Mouse (Mus musculus) cerebellum, adult 9-11 months (tissue): ENCODE measurements around the gene Plch2.

ENCODE experiments used
- DNase-seq: peaks from one replicate; pipeline ENCODE4 v3.0.0; 2022

The Plch2 gene

DNA sequence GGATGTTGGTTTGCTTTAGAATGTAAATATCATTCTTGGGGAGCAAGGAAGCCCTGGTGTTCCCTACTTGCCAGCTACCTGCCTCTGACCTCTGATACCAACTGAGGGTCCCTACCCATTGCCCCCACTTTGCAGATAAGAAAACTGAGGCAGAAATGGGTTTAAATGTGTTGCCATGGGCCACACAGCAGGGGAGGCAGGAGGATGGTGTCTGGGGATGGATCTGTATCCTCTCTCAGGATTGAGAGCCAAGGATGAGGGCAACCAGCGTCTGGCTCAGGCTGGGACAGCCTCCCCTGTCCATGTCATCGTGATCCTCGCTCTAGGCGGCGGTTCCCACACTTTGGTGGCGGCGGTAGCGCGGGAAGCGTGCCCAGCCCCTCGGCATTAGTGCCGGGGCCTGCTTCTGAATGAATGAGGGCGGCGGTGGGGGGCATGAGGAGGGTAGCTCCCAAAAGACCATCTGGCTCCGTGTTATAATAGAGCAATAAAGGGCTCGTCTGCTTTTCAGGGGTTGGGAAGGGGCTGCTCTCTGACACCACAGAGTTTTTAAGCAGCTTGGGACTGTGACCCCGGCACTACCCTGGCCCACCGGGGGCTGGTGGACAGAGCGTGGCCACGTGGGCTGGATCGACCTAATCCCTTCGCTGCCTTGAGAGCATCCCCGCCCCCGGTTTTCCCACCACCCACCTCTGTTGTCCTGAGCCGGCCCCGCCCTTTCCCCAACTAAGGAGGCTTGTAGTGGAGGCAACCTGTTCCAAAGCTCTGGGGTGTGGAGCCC lies 103.9 kb downstream of the Plch2 start:
- no peak for DNase-seq

GRCm38 (mm10) chr4:154949589-154949982 lies 107.0 kb downstream of the Plch2 start:
- peak; percentile 34 for DNase-seq

GRCm38 (mm10) chr4:154948940-154949588 lies 107.5 kb downstream of the Plch2 start:
- no peak for DNase-seq

- DNase-seq, result peak; percentile 37
Observed at GRCm38 (mm10) chr4:154948066-154948939, 108.3 kb downstream of the Plch2 start.

- DNase-seq, result peak; percentile 77
Observed at GRCm38 (mm10) chr4:154946319-154946718, 110.3 kb downstream of the Plch2 start.

DNA sequence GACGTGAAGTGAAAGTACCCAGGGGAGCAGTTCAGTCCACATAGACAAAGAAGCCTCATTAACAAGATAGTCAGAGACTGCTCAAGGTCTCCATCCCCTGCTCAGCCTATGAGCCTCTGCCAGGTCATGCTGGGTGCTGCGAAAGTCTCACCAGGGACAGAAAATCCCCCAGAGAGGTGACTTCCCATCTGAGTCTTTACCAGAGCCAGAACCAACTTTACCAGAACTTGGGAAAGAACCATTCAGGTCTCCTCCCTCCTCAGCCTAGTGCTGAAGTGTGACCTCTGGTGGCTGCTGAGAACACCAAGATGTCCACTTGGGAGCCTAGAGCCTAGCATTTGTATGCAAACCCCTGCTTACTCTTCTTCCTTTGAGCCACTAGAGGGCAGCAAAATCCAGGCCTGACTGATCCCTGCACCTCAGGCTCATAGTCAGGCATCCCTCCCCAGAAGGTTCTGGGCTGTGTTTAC lies 112.4 kb downstream of the Plch2 start:
- peak; percentile 88 for DNase-seq

- DNase-seq, result peak; percentile 29
Observed at GRCm38 (mm10) chr4:154943323-154944039, 113.1 kb downstream of the Plch2 start.

GRCm38 (mm10) chr4:154942632-154943322 lies 113.8 kb downstream of the Plch2 start:
- DNase-seq, result no peak

GRCm38 (mm10) chr4:154941831-154942230 lies 114.8 kb downstream of the Plch2 start:
- no peak for DNase-seq

- no peak for DNase-seq
Observed at GRCm38 (mm10) chr4:154940156-154940555, 116.4 kb downstream of the Plch2 start.

DNA sequence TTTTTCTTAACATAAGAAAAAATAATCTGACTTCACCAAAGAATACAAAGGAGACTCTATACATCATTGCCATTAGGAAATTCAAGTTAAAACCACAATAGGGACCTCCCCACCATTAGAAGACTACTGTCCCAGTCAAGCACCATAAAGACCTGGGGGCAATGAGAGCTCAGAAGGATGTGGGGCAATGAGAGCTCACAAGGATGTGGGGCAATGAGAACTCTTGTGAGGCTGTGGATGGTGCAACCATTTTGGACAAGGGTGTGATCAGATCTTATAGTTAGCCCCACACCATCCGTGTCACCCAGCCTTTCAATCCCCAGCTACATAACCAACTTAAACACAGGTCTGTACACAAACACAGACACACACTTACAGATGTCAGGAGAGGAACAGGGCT lies 118.8 kb downstream of the Plch2 start:
- DNase-seq, result no peak

DNA sequence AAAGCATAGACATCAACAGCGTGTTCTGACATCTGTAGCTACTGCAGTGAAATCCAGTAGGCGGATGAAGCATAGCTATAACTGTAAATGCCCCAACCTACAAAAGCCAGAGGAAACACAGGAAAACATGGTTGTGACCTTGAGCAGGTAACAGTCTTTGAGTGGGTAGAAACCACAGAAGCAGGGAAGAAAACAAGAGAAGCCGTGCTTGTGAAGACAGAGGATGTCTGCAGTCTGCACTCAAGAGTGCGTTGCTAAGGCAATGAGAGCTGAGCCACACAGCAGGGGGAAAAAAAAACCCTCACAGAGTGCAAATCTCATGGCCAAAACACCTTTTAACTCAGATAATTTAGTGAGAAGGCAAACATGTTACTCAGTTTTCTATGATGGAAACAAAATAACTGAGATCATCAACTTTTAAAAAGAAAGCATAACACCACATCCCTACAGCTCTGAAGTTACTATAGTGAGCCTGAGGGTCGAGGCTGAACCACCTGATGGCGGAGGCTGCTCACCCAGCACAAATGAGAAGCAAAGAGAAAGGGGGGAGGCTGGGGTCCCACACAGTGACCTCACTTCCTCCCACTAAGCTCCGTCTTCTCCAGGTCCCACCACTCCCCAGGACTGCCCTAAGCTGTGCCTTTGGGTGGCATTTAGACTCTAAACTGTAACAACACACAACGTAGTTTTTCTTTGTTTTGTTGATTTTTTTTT lies 119.9 kb downstream of the Plch2 start:
- DNase-seq, result no peak

GRCm38 (mm10) chr4:154935788-154936187 lies 120.8 kb downstream of the Plch2 start:
- DNase-seq, result no peak

DNA sequence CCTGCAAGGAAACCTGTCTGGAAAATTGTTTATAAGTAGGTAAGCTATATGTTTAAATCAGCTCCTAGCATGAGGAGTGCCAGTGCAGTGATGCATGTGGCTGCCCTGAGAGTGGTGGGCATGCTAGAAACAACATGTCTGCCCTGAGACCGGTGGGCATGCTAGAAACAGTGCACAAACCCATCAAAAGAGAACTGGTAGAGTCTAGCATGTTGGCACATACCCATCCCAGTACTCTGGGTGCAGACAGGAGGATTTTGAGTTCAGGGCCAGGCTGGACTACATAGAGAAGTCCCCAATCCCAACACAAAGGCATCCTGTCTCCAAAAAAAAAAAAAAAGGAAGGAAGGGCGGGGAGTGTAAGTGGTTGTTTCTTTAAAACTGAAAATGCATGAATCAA lies 121.8 kb downstream of the Plch2 start:
- DNase-seq, result no peak

DNA sequence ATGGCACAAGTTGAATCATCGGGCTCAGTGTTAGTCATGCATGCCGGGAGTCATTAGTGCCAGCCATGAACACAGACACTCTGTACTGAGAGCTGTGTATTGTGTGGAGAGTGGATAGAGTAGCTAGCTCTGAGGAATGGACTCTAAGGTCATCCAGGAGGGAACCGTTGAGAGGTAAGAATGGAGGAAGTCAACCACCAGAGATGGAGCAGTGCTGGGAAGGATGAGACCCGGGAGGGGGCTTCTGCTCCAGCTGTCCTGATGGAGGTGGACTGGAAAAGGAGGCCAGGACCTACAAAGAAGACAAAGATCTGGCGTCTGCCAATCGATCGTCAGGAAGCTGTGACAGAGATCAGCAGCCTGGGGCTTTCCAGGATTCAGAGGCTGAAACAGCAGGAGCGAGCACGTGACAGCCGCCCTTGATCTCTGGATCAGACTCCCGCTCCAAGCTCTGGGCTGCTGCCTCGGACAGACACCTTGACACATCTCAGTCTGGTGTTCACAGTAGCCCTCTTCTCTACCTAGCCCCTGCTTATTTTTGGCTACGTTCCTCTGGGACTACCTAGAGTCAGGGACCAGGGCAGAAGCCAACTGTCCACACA lies 123.2 kb downstream of the Plch2 start:
- no peak for DNase-seq
